Mouse (Mus musculus) bone marrow, adult 2 months (tissue): ENCODE data around the gene Zfp704. TPM values are rescaled to one million over a fixed set of nuclear protein-coding genes. Genes with fewer than 3 reads are reported as not detected.

Source experiments
- H3K27ac ChIP-seq: fragments of 200-500 bp; 2 replicates; pipeline ENCODE4 v1.5.1; 2012; ENCODE audit warnings: low read depth, mild to moderate bottlenecking, control low read depth, inconsistent platforms, low read length; ENCODE audit not compliant: control insufficient read depth, poor library complexity, insufficient read depth
- H3K4me1 ChIP-seq: fragments of 200-500 bp; 2 replicates; pipeline ENCODE4 v1.6.1; 2011; ENCODE audit warnings: low read length; ENCODE audit not compliant: control insufficient read depth, insufficient read depth
- H3K4me3 ChIP-seq: fragments of 200-500 bp; replicated peaks from 2 replicates; pipeline ENCODE3; 2011; ENCODE audit warnings: mild to moderate bottlenecking, low read depth, low read length, control low read depth; ENCODE audit not compliant: control insufficient read depth
- CTCF ChIP-seq: fragments of 200-500 bp; IDR thresholded peaks from 2 replicates; pipeline ENCODE4 v1.5.1; 2011; ENCODE audit warnings: low read length, control low read depth; ENCODE audit not compliant: control insufficient read depth, insufficient read depth
- POLR2A ChIP-seq: fragments of 200-500 bp; IDR thresholded peaks from 2 replicates; pipeline ENCODE4 v1.6.1; 2011; ENCODE audit warnings: low read depth, mild to moderate bottlenecking, control low read depth, low read length, borderline replicate concordance; ENCODE audit not compliant: control insufficient read depth
- WGBS: fragments of 180-500 bp; shearing (Covaris S2); methylation state at CpG from one replicate; pipeline ENCODE4 v1.1.7; 2018; 5-methylcytosine and 5-hydroxymethylcytosine counted together
- polyA plus RNA-seq: library from polyadenylated mRNA; stranded (reverse); fragments of >200 nt; gene quantifications from 2 replicates; pipeline ENCODE4 v1.2.4, GENCODE M21; 2011; ENCODE audit warnings: low replicate concordance; ENCODE audit not compliant: missing spikeins, insufficient read depth, insufficient read length

The Zfp704 gene
- polyA plus RNA-seq, 1 experiment = 1.2 TPM

DNA sequence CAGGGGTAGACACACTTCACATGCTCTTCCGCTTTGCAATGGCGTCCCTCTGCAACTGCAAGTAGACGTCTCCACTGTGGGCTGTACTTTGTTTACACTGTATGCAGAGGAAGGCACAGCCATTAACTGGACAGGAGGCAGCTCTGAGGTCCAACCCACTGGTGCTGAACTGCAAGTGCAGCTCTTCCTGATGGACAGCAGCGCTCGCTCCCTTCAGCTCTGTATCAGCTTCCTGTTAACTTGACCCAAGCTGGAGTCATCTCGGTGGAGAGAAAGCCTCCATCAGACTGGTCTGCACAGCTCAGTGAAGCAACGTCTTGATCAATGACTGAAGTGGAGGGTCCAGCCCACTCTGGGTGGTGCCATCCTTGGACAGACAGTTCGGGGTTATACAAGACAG, 57.6 kb downstream of the Zfp704 start:
- Histone ChIP-seq H3K4me3 (no peak overlapping the region), H3K4me1 (peaks cover 9% of the 10 kb centered on the region), H3K27ac (no peak overlapping the region)
- TF ChIP-seq POLR2A (no peak), CTCF (no peak)
- 66% methylated on average over 8 of the region's 8 CpGs for WGBS

GRCm38 (mm10) chr3:9550930-9551329, 59.0 kb downstream of the Zfp704 start:
- Histone ChIP-seq H3K27ac (no peak overlapping the region), H3K4me1 (peaks cover 9% of the 10 kb centered on the region), H3K4me3 (no peak overlapping the region)
- WGBS = 33% methylated on average over 1 of the region's 1 CpGs
- TF ChIP-seq CTCF (no peak), POLR2A (no peak)

GRCm38 (mm10) chr3:9549815-9550214, 60.1 kb downstream of the Zfp704 start:
- TF ChIP-seq CTCF (no peak), POLR2A (no peak)
- no peak overlapping the region for H3K4me3 ChIP-seq
- peaks cover 8% of the 10 kb centered on the region for H3K4me1 ChIP-seq
- no peak overlapping the region for H3K27ac ChIP-seq
- WGBS = 9% methylated on average over 5 of the region's 5 CpGs

GRCm38 (mm10) chr3:9548188-9548587, 61.7 kb downstream of the Zfp704 start:
- Histone ChIP-seq H3K27ac (no peak overlapping the region), H3K4me1 (peaks cover 8% of the 10 kb centered on the region), H3K4me3 (no peak overlapping the region)
- no peak for TF ChIP-seq POLR2A
- TF ChIP-seq CTCF = no peak
- WGBS = 83% methylated on average over 10 of the region's 10 CpGs

- WGBS = 23% methylated on average over 15 of the region's 15 CpGs
- no peak for TF ChIP-seq CTCF
- TF ChIP-seq POLR2A = no peak
- Histone ChIP-seq H3K4me1 (peaks cover 8% of the 10 kb centered on the region), H3K27ac (no peak overlapping the region), H3K4me3 (no peak overlapping the region)
Measured at GRCm38 (mm10) chr3:9546882-9547620, 62.8 kb downstream of the Zfp704 start.

- WGBS = 69% methylated on average over 2 of the region's 2 CpGs
- Histone ChIP-seq H3K4me3 (no peak overlapping the region), H3K4me1 (peaks cover 1% of the 10 kb centered on the region; the same call in 1 of the 2 replicates), H3K27ac (no peak overlapping the region)
- TF ChIP-seq POLR2A (no peak), CTCF (no peak)
Measured at GRCm38 (mm10) chr3:9544421-9544820, 65.5 kb downstream of the Zfp704 start.

DNA sequence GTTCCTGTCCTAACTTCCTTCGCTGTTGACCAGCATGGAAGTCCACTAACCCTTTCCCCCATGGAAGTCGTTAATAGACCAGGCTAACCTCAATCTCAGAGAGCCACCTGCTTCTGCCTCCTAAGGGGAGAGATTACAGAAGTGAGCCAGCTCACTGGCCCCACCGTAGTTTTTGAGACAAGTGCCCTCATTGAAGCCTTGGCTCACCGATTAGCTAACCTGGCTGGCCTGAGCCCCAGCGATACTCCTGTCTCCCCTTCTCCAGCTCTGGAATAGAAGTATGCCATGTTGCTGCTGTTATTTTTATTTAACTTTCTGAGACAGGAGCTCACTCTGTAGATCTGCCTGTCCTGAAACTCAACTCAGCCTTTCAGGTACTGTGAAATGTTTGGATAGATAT, 66.0 kb downstream of the Zfp704 start:
- no peak overlapping the region for H3K27ac ChIP-seq
- H3K4me3 ChIP-seq = no peak overlapping the region
- WGBS = 74% methylated on average over 5 of the region's 5 CpGs
- no peaks in the 10 kb centered on the region for H3K4me1 ChIP-seq
- TF ChIP-seq POLR2A (no peak), CTCF (no peak)

GRCm38 (mm10) chr3:9543463-9543862, 66.4 kb downstream of the Zfp704 start:
- Histone ChIP-seq H3K27ac (no peak overlapping the region), H3K4me1 (no peaks in the 10 kb centered on the region), H3K4me3 (no peak overlapping the region)
- TF ChIP-seq CTCF = no peak
- no peak for TF ChIP-seq POLR2A
- 82% methylated on average over 4 of the region's 4 CpGs for WGBS

DNA sequence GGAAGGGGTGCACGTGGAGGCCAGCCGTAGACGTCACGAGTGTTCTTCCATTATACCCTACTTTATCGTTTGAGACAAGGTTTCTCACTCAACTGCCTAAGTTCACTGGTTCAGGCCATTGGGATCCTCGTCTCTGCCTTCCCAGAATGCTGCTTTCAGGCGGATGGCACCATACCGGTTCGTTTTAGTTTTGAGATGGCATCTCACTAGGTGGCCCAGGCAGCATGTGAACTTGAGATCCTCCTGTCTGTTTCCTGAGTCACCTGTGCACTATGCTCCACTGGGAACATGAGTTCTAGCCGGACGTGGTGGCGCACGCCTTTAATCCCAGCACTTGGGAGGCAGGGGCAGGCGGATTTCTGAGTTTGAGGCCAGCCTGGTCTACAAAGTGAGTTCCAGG, 68.3 kb downstream of the Zfp704 start:
- TF ChIP-seq CTCF (no peak), POLR2A (no peak)
- 90% methylated on average over 14 of the region's 14 CpGs for WGBS
- Histone ChIP-seq H3K4me1 (no peaks in the 10 kb centered on the region), H3K27ac (no peak overlapping the region), H3K4me3 (no peak overlapping the region)
